Mouse (Mus musculus) neural tube, embryonic 10.5 days (tissue): Measurements from ENCODE around the gene Nckap5l.
"Not testable (repeated sequence)": the region's sequence is repeated elsewhere in the genome, so short reads cannot be mapped to it uniquely, and the experiment has no call there.

ENCODE experiments used
- DNase-seq: peaks from one replicate; pipeline ENCODE4 v3.0.0-alpha.2; 2017; ENCODE audit warnings: low spot score; ENCODE audit errors: extremely low spot score

The Nckap5l gene

GRCm38 (mm10) chr15:99397622-99398021 lies 59.9 kb downstream of the Nckap5l start:
- DNase-seq, result no peak

- DNase-seq, result no peak
Measured at GRCm38 (mm10) chr15:99396875-99397274, 60.7 kb downstream of the Nckap5l start.

- no peak for DNase-seq
Measured at GRCm38 (mm10) chr15:99396462-99396861, 61.1 kb downstream of the Nckap5l start.

GRCm38 (mm10) chr15:99393386-99394252 lies 63.9 kb downstream of the Nckap5l start:
- no peak for DNase-seq

- DNase-seq, result peak; percentile 96
Measured at GRCm38 (mm10) chr15:99392486-99393385, 64.8 kb downstream of the Nckap5l start, which contains the start of gene Tmbim6. Gene Tmbim6, plus strand, starts transcription at chr15:99392882.

GRCm38 (mm10) chr15:99391975-99392374 lies 65.6 kb downstream of the Nckap5l start:
- DNase-seq, result no peak

GRCm38 (mm10) chr15:99390472-99391401 lies 66.8 kb downstream of the Nckap5l start:
- no peak for DNase-seq

GRCm38 (mm10) chr15:99387976-99388375 lies 69.6 kb downstream of the Nckap5l start:
- DNase-seq, result no peak

GRCm38 (mm10) chr15:99386796-99387195 lies 70.8 kb downstream of the Nckap5l start:
- no peak for DNase-seq

- not testable (repeated sequence) for DNase-seq
Measured at GRCm38 (mm10) chr15:99386110-99386509, 71.4 kb downstream of the Nckap5l start.

- DNase-seq, result no peak
Measured at GRCm38 (mm10) chr15:99384071-99384470, 73.5 kb downstream of the Nckap5l start.

- DNase-seq, result no peak
Measured at GRCm38 (mm10) chr15:99382893-99383292, 74.7 kb downstream of the Nckap5l start.

GRCm38 (mm10) chr15:99376240-99376639 lies 81.3 kb downstream of the Nckap5l start:
- no peak for DNase-seq

- no peak for DNase-seq
Measured at GRCm38 (mm10) chr15:99375581-99375980, 82.0 kb downstream of the Nckap5l start.

GRCm38 (mm10) chr15:99375036-99375435 lies 82.5 kb downstream of the Nckap5l start:
- no peak for DNase-seq

GRCm38 (mm10) chr15:99372761-99373160 lies 84.8 kb downstream of the Nckap5l start:
- DNase-seq, result no peak
